Mouse (Mus musculus) midbrain, embryonic 12.5 days (tissue): ENCODE data around the gene Gfm2. TPM values are rescaled to one million over a fixed set of nuclear protein-coding genes. Genes with fewer than 3 reads are reported as not detected.
"Not testable (repeated sequence)": the region's sequence is repeated elsewhere in the genome, so short reads cannot be mapped to it uniquely, and the experiment has no call there.

Source experiments
- ATAC-seq: fragments of 200-750 bp; cut with Nextera tagmentation; 2 replicates; pipeline ENCODE4 v1.8.0; 2017; ENCODE audit warnings: low read depth, moderate TSS enrichment, moderate library complexity; ENCODE audit not compliant: low FRiP score
- H3K27ac ChIP-seq: fragments of 300-500 bp; sonication (generic); replicated peaks from 2 replicates; pipeline ENCODE4 v1.5.1; 2016; ENCODE audit warnings: mild to moderate bottlenecking
- H3K27me3 ChIP-seq: fragments of 300-500 bp; sonication (generic); 2 replicates; pipeline ENCODE4 v1.6.1; 2016; ENCODE audit warnings: mild to moderate bottlenecking
- H3K36me3 ChIP-seq: fragments of 300-500 bp; sonication (generic); 2 replicates; pipeline ENCODE4 v1.6.1; 2016
- H3K4me1 ChIP-seq: fragments of 300-500 bp; sonication (generic); 2 replicates; pipeline ENCODE4 v1.6.1; 2016
- H3K4me2 ChIP-seq: fragments of 300-500 bp; sonication (generic); replicated peaks from 2 replicates; pipeline ENCODE4 v1.6.1; 2016; ENCODE audit warnings: mild to moderate bottlenecking, moderate library complexity
- H3K4me3 ChIP-seq: fragments of 300-500 bp; sonication (generic); 2 replicates; pipeline ENCODE4 v1.5.1; 2016; ENCODE audit warnings: mild to moderate bottlenecking
- H3K9ac ChIP-seq: fragments of 300-500 bp; sonication (generic); replicated peaks from 2 replicates; pipeline ENCODE4 v1.6.1; 2016; ENCODE audit warnings: mild to moderate bottlenecking, moderate library complexity
- H3K9me3 ChIP-seq: fragments of 300-500 bp; sonication (generic); 2 replicates; pipeline ENCODE4 v1.6.1; 2016; ENCODE audit warnings: mild to moderate bottlenecking
- WGBS: fragments of 180-500 bp; shearing (Covaris S2); methylation state at CpG from one replicate; pipeline ENCODE4 v1.1.7; 2016; 5-methylcytosine and 5-hydroxymethylcytosine counted together
- polyA plus RNA-seq: library from polyadenylated mRNA; unstranded; fragments of >200 nt; fragmentation: Nextera tagmentation; extraction: Ambion mirVana; gene quantifications from 2 replicates; pipeline ENCODE4 v1.2.1, GENCODE M21; 2016

Gene Gfm2
- 35.7 and 39.2 TPM in 2 replicates for polyA plus RNA-seq

- under 1% methylated on average over 57 of the region's 57 CpGs for WGBS
- peaks cover 7% of the 10 kb centered on the region for H3K4me1 ChIP-seq
- peak within 1 kb of the TSS; percentile 87 for H3K27ac ChIP-seq
- H3K4me2 ChIP-seq: peak within 1 kb of the TSS; percentile 75
- H3K27me3 ChIP-seq: no peaks in the 10 kb centered on the region
- ATAC-seq: peak; percentile 97
- H3K9me3 ChIP-seq: no peaks in the 10 kb centered on the region
- peak within 1 kb of the TSS; percentile 89 for H3K9ac ChIP-seq
- H3K36me3 ChIP-seq: peaks cover 31% of the 10 kb centered on the region
- H3K4me3 ChIP-seq: peak within 1 kb of the TSS; percentile 89
These were observed at the start of gene Gfm2, which contains the start of gene Nsa2 for GRCm38 (mm10) chr13:97137466-97138400. TSS of gene Gfm2 (plus strand) at chr13:97137937. TSS of gene Nsa2 (minus strand) at chr13:97137937.

- H3K4me1 ChIP-seq: peaks cover 3% of the 10 kb centered on the region; the same call in 1 of the 2 replicates
- no peak overlapping the region for H3K4me3 ChIP-seq
- H3K4me2 ChIP-seq: no peak overlapping the region
- H3K27me3 ChIP-seq: no peaks in the 10 kb centered on the region
- H3K27ac ChIP-seq: no peak overlapping the region
- H3K36me3 ChIP-seq: no peaks in the 10 kb centered on the region
- WGBS: 54% methylated on average over 3 of the region's 3 CpGs
- no peak overlapping the region for H3K9ac ChIP-seq
- H3K9me3 ChIP-seq: no peaks in the 10 kb centered on the region
- ATAC-seq: no peak
These were observed 49.6 kb upstream of the Gfm2 start for GRCm38 (mm10) chr13:97088183-97088582.

- no peaks in the 10 kb centered on the region for H3K27me3 ChIP-seq
- no peaks in the 10 kb centered on the region for H3K4me1 ChIP-seq
- no peak overlapping the region for H3K4me3 ChIP-seq
- no peaks in the 10 kb centered on the region for H3K36me3 ChIP-seq
- WGBS: 90% methylated on average over 4 of the region's 4 CpGs
- H3K9me3 ChIP-seq: no peaks in the 10 kb centered on the region
- no peak overlapping the region for H3K4me2 ChIP-seq
- no peak for ATAC-seq
- no peak overlapping the region for H3K27ac ChIP-seq
- no peak overlapping the region for H3K9ac ChIP-seq
These were observed 42.0 kb upstream of the Gfm2 start for GRCm38 (mm10) chr13:97095726-97096125.

- Histone ChIP-seq H3K9ac (no peak within 1 kb of the TSS), H3K27ac (no peak within 1 kb of the TSS), H3K27me3 (no peaks in the 10 kb centered on the region), H3K9me3 (no peaks in the 10 kb centered on the region), H3K36me3 (no peaks in the 10 kb centered on the region), H3K4me1 (no peaks in the 10 kb centered on the region), H3K4me3 (no peak within 1 kb of the TSS), H3K4me2 (no peak within 1 kb of the TSS)
- ATAC-seq: no peak
- whole genome bisulfite sequencing: 78% methylated on average over 22 of the region's 22 CpGs
These were observed 38.4 kb upstream of the Gfm2 start, which contains the start of gene Gm6169 for GRCm38 (mm10) chr13:97099187-97099852. TSS of gene Gm6169 (minus strand) at chr13:97099237.

- Histone ChIP-seq H3K9ac (no peak overlapping the region), H3K4me3 (no peak overlapping the region), H3K27me3 (no peaks in the 10 kb centered on the region), H3K4me1 (no peaks in the 10 kb centered on the region), H3K4me2 (no peak overlapping the region), H3K36me3 (peaks cover 2% of the 10 kb centered on the region), H3K27ac (no peak overlapping the region), H3K9me3 (no peaks in the 10 kb centered on the region)
- WGBS: 72% methylated on average over 7 of the region's 7 CpGs
- no peak for ATAC-seq
These were observed 32.7 kb upstream of the Gfm2 start for GRCm38 (mm10) chr13:97104996-97105395.

GRCm38 (mm10) chr13:97107721-97108120, 30.0 kb upstream of the Gfm2 start:
- ATAC-seq, H3K4me2 ChIP-seq, H3K27me3 ChIP-seq, H3K9me3 ChIP-seq, H3K4me3 ChIP-seq, H3K27ac ChIP-seq, H3K4me1 ChIP-seq, H3K9ac ChIP-seq: not testable (repeated sequence)
- WGBS: 94% methylated on average over 4 of the region's 4 CpGs
- peaks cover 11% of the 10 kb centered on the region for H3K36me3 ChIP-seq

- no peaks in the 10 kb centered on the region for H3K9me3 ChIP-seq
These were observed 28.7 kb upstream of the Gfm2 start for GRCm38 (mm10) chr13:97109046-97109445.

GRCm38 (mm10) chr13:97121341-97121740, 16.4 kb upstream of the Gfm2 start:
- Histone ChIP-seq H3K4me2 (no peak overlapping the region), H3K27me3 (no peaks in the 10 kb centered on the region), H3K4me3 (no peak overlapping the region), H3K9me3 (no peaks in the 10 kb centered on the region), H3K4me1 (no peaks in the 10 kb centered on the region), H3K9ac (no peak overlapping the region), H3K36me3 (peaks cover 16% of the 10 kb centered on the region), H3K27ac (no peak overlapping the region)
- WGBS: 82% methylated on average over 3 of the region's 3 CpGs
- no peak for ATAC-seq

More at GRCm38 (mm10) chr13:97109046-97109445, 28.7 kb upstream of the Gfm2 start:
- no peak for ATAC-seq
- H3K4me1 ChIP-seq: no peaks in the 10 kb centered on the region
- peaks cover 15% of the 10 kb centered on the region for H3K36me3 ChIP-seq
- no peak overlapping the region for H3K4me2 ChIP-seq
- 80% methylated on average over 4 of the region's 4 CpGs for WGBS
- no peak overlapping the region for H3K27ac ChIP-seq
- no peak overlapping the region for H3K4me3 ChIP-seq
- no peaks in the 10 kb centered on the region for H3K27me3 ChIP-seq
- no peak overlapping the region for H3K9ac ChIP-seq

GRCm38 (mm10) chr13:97129654-97130053, 8.1 kb upstream of the Gfm2 start:
- not testable (repeated sequence) for H3K4me2 ChIP-seq, H3K27ac ChIP-seq, H3K4me3 ChIP-seq, ATAC-seq, H3K9me3 ChIP-seq, H3K27me3 ChIP-seq, H3K4me1 ChIP-seq, H3K9ac ChIP-seq
- peaks cover 30% of the 10 kb centered on the region for H3K36me3 ChIP-seq
- 98% methylated on average over 4 of the region's 4 CpGs for WGBS

GRCm38 (mm10) chr13:97130413-97130812, 7.3 kb upstream of the Gfm2 start:
- H3K27me3 ChIP-seq, H3K4me3 ChIP-seq, H3K9me3 ChIP-seq, H3K27ac ChIP-seq, H3K9ac ChIP-seq, H3K4me2 ChIP-seq, ATAC-seq, H3K4me1 ChIP-seq: not testable (repeated sequence)
- peaks cover 37% of the 10 kb centered on the region for H3K36me3 ChIP-seq
- no CpG with 5 or more reads among the region's 2 CpGs for WGBS

- Histone ChIP-seq H3K4me3 (peak overlapping the region; percentile 89), H3K9ac (peak overlapping the region; percentile 89), H3K36me3 (peaks cover 32% of the 10 kb centered on the region), H3K4me2 (peak overlapping the region; percentile 75), H3K27ac (peak overlapping the region; percentile 87; the same call in 1 of the 2 replicates)
- not testable (repeated sequence) for H3K27me3 ChIP-seq, ATAC-seq, H3K4me1 ChIP-seq, H3K9me3 ChIP-seq
- 34% methylated on average over 8 of the region's 8 CpGs for WGBS
These were observed 731 bp downstream of the Gfm2 start for GRCm38 (mm10) chr13:97138404-97138931.

GRCm38 (mm10) chr13:97142321-97142720, 4.6 kb downstream of the Gfm2 start:
- H3K4me2 ChIP-seq: no peak overlapping the region

More at GRCm38 (mm10) chr13:97142321-97142720, 4.6 kb downstream of the Gfm2 start:
- Histone ChIP-seq H3K27me3 (no peaks in the 10 kb centered on the region), H3K4me3 (no peak overlapping the region), H3K27ac (no peak overlapping the region), H3K9me3 (no peaks in the 10 kb centered on the region), H3K36me3 (peaks cover 30% of the 10 kb centered on the region), H3K9ac (no peak overlapping the region), H3K4me1 (peaks cover 7% of the 10 kb centered on the region)
- 91% methylated on average over 7 of the region's 7 CpGs for WGBS
- no peak for ATAC-seq
